Mouse (Mus musculus) A20 (cell line): ENCODE data around the gene Fam3c.

Experiments used
- DNase-seq: peaks from one replicate; pipeline ENCODE4 v3.0.0-alpha.2; 2011; ENCODE audit warnings: low read depth, low spot score

The Fam3c gene

DNA sequence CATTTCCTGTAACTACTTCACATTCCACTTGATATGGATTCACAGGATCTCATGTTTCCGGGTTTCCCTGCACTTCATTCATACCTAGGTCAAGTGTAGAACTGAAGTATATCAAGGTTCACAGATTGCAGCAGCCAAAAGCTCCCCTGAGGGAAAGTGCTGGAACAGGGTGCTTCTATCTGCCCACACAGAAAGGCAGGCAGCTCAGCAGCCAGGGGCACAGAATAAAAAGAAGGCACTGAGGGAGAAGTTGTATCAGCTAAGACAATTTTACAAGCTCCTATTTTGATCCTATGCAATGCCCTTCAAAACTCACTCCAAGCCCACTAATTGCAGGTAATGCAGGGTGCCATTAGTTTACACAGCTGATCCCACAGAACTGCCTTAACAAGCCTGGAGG, 2.0 kb downstream of the Fam3c start:
- no peak for DNase-seq

GRCm38 (mm10) chr6:22351551-22351950, 4.5 kb downstream of the Fam3c start:
- DNase-seq, result no peak

- DNase-seq, result no peak
Observed at GRCm38 (mm10) chr6:22350239-22350571, 5.8 kb downstream of the Fam3c start.

DNA sequence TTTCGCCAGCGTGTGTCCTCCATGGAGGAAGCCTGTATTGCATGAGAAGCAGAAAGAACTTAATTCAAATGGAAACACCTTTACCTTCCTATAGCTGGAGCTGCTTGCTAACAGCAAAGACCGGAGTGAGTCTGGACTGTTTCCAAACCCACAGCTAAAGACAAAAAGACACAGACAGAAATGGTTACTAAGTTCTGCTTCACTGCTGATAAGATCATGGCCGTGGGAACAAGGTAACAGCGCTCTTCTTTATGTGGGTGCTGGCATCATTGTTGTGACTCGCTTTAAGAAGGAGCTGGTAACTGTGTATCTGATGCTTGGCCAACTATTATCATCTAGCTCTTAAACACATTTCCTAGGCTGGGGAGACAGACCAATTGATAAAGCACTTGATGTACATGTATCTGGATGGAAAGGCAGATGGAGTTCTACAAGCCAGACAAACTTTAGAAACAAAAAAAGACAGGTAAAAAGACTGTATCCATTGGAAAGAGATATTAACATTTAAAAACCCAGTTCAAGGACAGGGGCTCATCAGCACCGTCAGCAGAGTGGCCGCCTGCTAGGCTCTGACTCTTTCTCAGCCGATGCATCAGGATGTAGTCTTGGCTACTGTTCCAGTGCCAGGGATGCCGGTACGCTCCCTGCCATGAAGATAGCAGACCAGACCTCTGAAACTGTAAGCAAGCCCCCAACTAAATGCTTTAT, 6.4 kb downstream of the Fam3c start:
- no peak for DNase-seq

GRCm38 (mm10) chr6:22348975-22349374, 7.1 kb downstream of the Fam3c start:
- no peak for DNase-seq

DNA sequence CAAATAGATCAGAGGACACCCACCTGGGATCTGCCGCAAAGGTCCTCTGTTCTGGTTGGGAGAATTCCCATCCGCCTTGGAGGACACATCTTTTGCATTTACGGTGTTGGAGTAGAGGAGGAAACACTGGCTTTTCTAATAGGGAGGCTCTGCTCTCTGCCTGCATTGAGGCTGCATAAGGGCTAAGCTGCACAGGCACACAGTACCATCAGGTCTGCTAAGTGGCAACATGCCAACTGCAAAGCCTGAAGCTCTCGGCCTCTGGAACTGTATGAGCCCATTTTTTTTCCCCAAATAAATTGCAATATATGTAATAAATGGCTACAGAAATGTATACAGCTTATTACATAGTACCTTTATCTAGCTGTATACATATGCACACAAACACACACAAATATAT, 7.9 kb downstream of the Fam3c start:
- DNase-seq, result no peak

DNA sequence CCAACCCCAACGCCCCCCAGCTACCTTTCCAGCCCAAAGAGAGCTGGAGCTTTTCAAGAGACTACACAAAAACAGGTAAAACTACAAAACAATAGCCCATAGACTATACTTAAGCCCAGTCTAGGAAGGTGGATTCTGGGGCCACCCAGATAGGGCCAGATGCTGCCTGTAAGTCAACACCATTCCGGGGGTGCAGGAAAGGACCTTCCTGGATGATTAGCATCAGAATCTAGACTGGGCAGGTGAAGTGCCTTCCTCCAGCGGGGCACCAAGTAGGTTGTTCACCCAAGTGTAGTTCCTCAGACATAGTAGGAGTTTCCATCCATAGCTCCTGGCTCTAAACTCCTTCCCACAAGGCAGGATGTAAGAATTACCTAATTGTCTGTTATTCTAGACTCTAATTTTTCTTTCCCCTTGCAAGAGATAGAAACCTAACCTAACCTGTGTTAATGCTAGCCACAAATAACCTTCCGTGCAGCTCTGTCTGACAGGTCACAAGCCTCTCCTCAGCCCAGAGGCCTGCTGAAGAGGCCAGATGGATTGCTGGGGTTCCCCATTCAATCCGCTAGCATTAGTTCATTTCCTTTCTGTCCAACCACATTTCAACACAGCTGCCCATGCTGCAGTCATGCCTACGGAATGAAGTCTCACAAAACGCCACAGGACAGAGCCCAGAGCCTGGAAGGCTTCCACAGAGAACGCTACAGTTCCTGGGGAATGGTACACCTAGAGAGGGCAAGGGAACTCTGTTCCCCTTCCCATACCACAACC, 8.7 kb downstream of the Fam3c start:
- DNase-seq, result no peak

- no peak for DNase-seq
Observed at GRCm38 (mm10) chr6:22344443-22344842, 11.6 kb downstream of the Fam3c start.

DNA sequence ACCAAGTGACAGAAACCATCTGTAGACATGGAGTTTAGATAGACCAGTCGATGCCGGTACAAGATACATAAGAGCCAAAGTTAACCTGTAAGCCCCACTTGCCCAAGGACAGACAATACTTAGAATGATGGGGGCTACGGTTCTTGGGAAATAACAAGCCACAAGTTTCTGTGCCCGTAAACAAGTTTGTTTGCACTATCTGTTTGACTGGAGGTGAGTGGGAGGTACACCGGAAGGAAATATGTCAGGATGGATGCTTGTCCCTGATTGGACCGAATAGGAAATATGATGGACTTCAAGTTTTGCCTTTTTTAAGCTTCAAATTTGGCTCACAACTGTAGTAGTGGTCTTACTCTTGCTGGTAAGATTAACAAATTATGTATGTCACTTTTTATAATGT, 12.3 kb downstream of the Fam3c start:
- no peak for DNase-seq

- no peak for DNase-seq
Observed at GRCm38 (mm10) chr6:22343292-22343691, 12.8 kb downstream of the Fam3c start.

- no peak for DNase-seq
Observed at GRCm38 (mm10) chr6:22340779-22341178, 15.3 kb downstream of the Fam3c start.

GRCm38 (mm10) chr6:22339763-22340542, 16.1 kb downstream of the Fam3c start:
- no peak for DNase-seq

- DNase-seq, result no peak
Observed at GRCm38 (mm10) chr6:22332548-22332947, 23.5 kb downstream of the Fam3c start.

DNA sequence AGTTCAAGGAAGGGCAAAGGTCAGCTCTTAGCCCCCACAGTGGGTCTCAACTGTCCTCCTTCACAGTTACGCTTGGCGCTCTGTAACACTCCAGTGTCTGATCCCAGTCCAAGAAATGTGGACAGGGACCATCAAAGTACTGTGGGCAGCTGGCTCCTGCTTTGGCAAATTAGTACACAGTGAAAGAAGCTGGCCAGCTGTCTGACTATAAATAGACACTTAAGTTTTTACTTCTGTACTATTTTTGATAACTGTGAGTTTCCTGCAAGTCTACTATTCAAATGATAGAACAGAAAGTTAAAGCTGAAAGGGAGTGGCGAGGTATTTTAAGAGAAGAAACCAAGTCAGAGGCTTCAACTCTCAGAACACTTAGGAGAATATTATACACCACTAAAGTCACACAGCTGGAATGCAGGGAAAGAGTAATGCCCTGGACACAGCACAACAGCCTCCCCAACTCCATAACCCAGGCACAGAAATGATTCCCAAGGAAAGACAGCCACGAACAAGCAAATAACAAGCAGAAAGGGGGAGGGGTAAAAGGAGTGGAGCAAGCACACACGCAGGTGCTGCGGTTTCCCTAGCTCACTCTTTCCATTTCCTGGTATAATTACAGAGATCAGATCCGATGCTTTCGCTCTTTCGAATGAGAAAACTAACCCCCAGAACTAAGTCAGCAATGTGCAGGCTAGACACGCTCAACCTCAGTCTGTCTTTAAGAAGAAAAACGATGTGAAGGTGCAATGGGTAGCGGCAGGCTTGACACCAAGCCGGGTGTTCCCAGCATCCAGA, 25.7 kb downstream of the Fam3c start:
- DNase-seq, result peak; percentile 87

DNA sequence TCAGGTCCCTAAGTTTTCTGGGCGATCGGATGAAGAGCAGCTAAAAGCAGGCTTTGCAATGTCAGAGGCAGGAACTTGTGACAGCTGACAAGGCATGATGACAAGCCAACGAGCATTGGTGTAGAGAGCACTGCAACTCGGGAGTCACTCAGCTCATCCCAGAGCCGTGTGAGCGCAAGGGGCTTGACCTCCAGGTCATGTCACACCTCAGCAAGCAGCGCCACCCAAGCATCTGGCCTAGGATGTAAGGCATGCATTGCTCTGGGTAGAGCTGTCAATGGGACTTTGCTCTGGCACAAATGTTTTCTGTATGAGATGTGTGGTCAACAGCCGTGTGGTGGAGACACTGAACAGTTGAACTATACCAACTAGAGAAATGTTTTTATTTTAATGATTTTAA, 28.1 kb downstream of the Fam3c start:
- no peak for DNase-seq

DNA sequence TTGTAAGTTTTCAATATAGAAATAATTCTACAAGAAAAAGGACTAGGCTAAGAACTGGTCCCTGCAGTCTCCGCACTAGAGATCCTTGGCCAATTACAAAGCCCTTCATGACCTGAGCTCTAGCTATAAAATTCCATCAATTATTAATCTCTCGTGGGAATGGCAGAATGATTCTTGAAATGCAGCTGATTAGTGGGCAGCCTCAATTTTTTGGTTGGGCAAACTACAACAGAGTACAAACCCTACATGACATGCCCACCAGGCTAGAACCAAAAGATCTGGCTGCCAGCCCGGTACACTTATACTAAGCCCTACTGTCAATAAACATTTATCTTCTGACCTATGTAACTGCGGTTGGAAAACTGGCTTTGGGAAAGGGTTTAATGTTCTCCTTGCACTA, 29.0 kb downstream of the Fam3c start:
- no peak for DNase-seq

DNA sequence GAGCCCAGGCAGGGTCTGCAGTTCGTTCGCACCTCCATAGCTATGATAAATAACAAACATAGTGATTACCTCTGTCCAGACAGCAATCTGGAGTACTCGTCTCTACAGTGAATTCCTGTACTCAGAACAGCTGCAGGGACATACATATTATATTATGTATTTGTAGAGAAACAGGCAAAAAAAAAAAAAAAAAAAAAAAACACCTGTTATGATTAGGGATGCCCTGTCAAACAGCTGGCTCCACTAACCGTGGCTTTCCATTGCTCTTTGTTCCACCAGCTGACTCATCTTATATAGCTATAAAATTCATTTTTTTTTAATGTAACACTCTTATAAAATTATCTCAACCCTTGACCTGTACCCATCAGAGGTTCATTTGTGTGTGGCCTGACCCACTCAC, 29.8 kb downstream of the Fam3c start:
- no peak for DNase-seq

DNA sequence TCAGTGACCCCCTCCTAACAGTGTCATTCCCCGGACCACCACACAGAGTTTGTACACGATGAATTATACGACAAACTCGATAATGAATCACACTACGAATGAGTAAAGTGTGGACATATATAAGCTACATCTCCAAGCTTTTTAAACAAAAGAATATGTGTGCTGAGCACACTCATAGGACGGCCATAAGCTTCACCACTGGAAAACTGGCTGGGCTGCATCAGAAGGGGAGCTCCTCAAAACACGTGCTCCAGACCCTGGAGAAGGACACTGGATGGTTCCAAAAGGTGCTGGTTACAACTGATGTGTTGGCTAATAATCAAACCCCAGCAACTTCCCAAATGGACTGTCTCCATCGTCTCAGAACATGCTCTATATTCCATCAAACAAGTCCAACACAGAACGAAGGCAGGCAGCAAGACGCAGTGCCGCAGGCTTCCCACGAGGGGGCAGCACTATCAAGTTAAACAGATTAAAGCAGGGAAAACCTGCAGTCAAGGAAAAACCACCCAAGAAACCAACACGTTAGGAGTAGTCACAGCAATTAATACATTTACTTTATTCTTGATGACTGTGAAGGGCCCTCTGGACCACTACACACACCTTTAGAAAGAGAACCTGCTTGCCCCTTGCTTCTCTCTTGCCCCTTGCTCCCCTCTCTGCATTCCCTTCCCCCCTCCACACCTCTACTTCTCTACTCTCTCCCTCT, 30.5 kb downstream of the Fam3c start:
- peak; percentile 65 for DNase-seq

DNA sequence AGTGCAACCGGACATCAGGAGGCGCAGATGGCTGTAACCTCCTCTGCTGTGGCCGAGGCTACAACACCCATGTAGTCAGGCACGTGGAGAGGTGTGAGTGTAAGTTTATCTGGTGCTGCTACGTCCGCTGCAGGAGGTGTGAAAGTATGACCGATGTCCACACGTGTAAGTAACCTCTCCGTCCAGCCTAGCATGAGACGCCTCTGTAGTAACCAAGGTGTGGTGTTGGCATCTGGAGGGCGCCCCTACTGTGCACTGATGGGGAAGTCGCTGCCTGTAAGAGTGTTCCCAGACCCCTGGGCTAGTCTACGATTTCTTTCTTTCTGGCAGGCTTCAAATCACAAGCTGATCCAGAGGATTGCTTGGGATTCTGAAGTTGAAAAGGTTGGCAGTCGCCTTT, 58.0 kb downstream of the Fam3c start:
- no peak for DNase-seq

- DNase-seq, result no peak
Observed at GRCm38 (mm10) chr6:22297028-22297427, 59.0 kb downstream of the Fam3c start.

GRCm38 (mm10) chr6:22293922-22294321, 62.1 kb downstream of the Fam3c start:
- DNase-seq, result no peak
